Mouse (Mus musculus) forebrain, embryonic 13.5 days (tissue): Measurements from ENCODE around the gene Gm27027. TPM values are rescaled to one million over a fixed set of nuclear protein-coding genes. Genes with fewer than 3 reads are reported as not detected.

Experiments used
- ATAC-seq: fragments of 200-750 bp; cut with Nextera tagmentation; 2 replicates; pipeline ENCODE4 v1.8.0; 2017
- H3K27ac ChIP-seq: fragments of 300-500 bp; sonication (generic); 2 replicates; pipeline ENCODE4 v1.5.1; 2015; ENCODE audit warnings: inconsistent platforms, mild to moderate bottlenecking, moderate library complexity
- H3K27me3 ChIP-seq: fragments of 300-500 bp; sonication (generic); 2 replicates; pipeline ENCODE4 v1.6.1; 2015; ENCODE audit warnings: mild to moderate bottlenecking, inconsistent platforms
- H3K36me3 ChIP-seq: fragments of 300-500 bp; sonication (generic); 2 replicates; pipeline ENCODE4 v1.6.1; 2015; ENCODE audit warnings: mild to moderate bottlenecking, inconsistent platforms; ENCODE audit not compliant: poor library complexity, severe bottlenecking
- H3K4me1 ChIP-seq: fragments of 300-500 bp; sonication (generic); 2 replicates; pipeline ENCODE4 v1.6.1; 2015; ENCODE audit warnings: inconsistent platforms
- H3K4me2 ChIP-seq: fragments of 300-500 bp; sonication (generic); 2 replicates; pipeline ENCODE4 v1.6.1; 2015; ENCODE audit warnings: inconsistent platforms, mild to moderate bottlenecking, moderate library complexity
- H3K4me3 ChIP-seq: fragments of 300-500 bp; sonication (generic); 2 replicates; pipeline ENCODE4 v1.5.1; 2015; ENCODE audit warnings: mild to moderate bottlenecking, inconsistent platforms
- H3K9ac ChIP-seq: fragments of 300-500 bp; sonication (generic); 2 replicates; pipeline ENCODE4 v1.6.1; 2015; ENCODE audit warnings: mild to moderate bottlenecking, inconsistent platforms
- H3K9me3 ChIP-seq: fragments of 300-500 bp; sonication (generic); replicated peaks from 2 replicates; pipeline ENCODE4 v1.6.1; 2016; ENCODE audit warnings: inconsistent platforms
- WGBS: fragments of 180-500 bp; shearing (Covaris S2); methylation state at CpG from one replicate; pipeline ENCODE4 v1.1.7; 2015; 5-methylcytosine and 5-hydroxymethylcytosine counted together
- polyA plus RNA-seq: library from polyadenylated mRNA; unstranded; fragments of >200 nt; fragmentation: Nextera tagmentation; extraction: Ambion mirVana; gene quantifications from 2 replicates; pipeline ENCODE4 v1.2.1, GENCODE M21; 2015

Gm27027 gene
- not detected in 2 replicates for polyA plus RNA-seq

DNA sequence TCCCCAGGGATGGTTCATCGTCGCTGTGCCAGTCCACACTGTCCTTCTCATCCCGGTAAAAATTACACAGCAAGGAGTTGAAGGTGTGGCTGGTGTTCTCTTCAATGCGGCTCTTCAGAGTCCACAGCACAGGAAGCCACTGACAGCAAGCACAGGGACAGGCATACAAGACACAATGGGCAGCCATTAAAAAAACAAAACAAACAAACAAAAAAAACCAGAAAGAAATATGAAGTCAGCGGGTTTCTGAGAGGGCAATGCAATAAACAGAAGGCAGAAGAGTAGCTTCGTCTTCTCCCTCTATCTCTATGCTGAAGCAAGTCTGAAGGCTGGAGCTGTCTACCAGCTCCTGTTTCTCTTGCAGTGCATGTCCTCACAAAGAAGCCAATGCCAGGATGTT lies at the start of gene Gm27027:
Gene Gm27027 (minus strand): TSS at position 101 of the 400 bp plus-strand sequence.
- H3K27ac ChIP-seq: no peak within 1 kb of the TSS
- WGBS: 97% methylated on average over 6 of the region's 6 CpGs
- H3K4me1 ChIP-seq: peaks cover 24% of the 10 kb centered on the region
- no peak within 1 kb of the TSS for H3K4me2 ChIP-seq
- no peaks in the 10 kb centered on the region for H3K9me3 ChIP-seq
- peaks cover 68% of the 10 kb centered on the region for H3K36me3 ChIP-seq
- no peak within 1 kb of the TSS for H3K9ac ChIP-seq
- ATAC-seq: no peak
- no peaks in the 10 kb centered on the region for H3K27me3 ChIP-seq
- H3K4me3 ChIP-seq: no peak within 1 kb of the TSS

DNA sequence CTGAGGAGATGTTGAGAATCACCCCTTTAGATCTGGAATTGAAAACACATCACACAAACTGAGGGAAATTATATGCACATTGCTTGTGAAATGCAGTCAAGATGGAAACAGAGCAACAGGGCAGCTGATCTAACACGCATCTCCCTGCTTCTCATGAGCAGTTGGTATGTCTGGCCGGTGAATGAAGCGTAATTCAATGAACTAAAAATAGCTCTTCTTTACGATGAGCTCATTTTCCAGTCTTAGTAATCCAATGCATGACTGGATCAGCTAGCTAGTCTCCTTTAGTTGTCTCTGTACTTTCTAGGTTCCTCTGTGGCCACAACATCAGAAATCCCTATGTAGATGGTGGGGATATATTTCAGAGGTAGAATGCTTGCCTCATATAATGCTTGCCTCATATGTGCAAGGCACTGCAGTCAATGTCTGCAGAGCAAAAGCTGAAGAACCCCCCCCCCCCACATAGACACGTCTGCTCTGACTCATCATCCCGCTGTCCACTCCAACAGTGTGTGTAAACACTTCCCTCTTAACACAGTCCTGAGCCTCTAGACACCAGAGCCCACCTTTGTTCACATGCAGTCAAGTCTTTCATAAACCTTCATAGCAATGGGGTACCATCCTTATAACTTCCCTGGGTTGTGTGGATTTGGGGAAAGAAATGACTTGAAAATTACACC lies 49.4 kb upstream of the Gm27027 start:
- H3K4me3 ChIP-seq: no peak overlapping the region
- H3K4me1 ChIP-seq: peaks cover 55% of the 10 kb centered on the region
- H3K9ac ChIP-seq: no peak overlapping the region
- ATAC-seq: no peak
- WGBS: 63% methylated on average over 6 of the region's 6 CpGs
- H3K36me3 ChIP-seq: 0 out of 2 replicates have a peak, but pooled peaks cover 3% of the 10 kb centered on the region
- H3K27me3 ChIP-seq: no peaks in the 10 kb centered on the region
- H3K27ac ChIP-seq: peak overlapping the region; percentile 32; the same call in 1 of the 2 replicates
- no peaks in the 10 kb centered on the region for H3K9me3 ChIP-seq
- no peak overlapping the region for H3K4me2 ChIP-seq

DNA sequence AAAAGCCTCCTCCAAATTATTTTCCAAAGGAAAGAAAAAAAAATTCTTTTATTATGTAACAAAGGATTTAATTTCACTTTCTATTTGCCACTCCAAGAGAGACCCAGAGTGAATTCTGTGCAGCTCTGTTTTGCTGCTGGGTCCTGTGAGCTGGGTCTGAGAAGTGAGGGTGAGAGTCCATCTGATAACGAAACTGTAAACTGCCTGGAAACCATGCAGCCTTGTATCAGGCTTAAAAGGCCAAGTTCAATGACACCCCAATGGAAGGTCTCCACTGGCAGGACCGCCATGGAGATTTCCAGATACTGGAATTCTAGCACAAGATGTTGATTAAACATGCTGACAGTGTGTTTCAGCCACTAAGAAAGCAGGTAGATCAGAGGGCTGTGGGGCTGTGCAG lies 48.0 kb upstream of the Gm27027 start:
- Histone ChIP-seq H3K27me3 (no peaks in the 10 kb centered on the region), H3K9ac (peak overlapping the region; percentile 37; the same call in 1 of the 2 replicates), H3K4me3 (no peak overlapping the region), H3K9me3 (no peaks in the 10 kb centered on the region), H3K4me1 (peaks cover 41% of the 10 kb centered on the region), H3K27ac (peak overlapping the region; percentile 74), H3K4me2 (no peak overlapping the region), H3K36me3 (0 out of 2 replicates have a peak, but pooled peaks cover 3% of the 10 kb centered on the region)
- WGBS: 64% methylated on average over 2 of the region's 2 CpGs
- no peak for ATAC-seq

DNA sequence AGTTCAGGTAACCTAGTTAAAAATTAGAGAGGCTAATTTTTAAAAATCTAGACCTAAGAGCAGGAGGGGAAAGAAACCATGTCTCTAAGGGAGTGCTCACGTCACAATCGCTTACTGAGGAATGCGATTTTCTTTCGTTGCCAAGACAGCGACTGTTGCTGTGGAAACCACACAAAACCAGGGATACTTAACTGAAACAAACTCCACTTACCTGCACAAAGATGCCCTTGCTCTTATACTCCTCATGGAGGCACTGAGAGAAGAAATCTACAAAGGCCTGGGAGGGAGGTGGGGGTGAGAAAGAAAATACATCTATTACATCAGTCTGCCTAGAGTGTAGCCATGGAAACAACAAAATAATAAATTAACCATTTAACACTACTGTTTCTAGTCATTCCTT lies 47.5 kb upstream of the Gm27027 start:
- Histone ChIP-seq H3K4me3 (no peak overlapping the region), H3K27me3 (no peaks in the 10 kb centered on the region), H3K4me2 (no peak overlapping the region), H3K9ac (no peak overlapping the region), H3K36me3 (0 out of 2 replicates have a peak, but pooled peaks cover 3% of the 10 kb centered on the region), H3K9me3 (no peaks in the 10 kb centered on the region), H3K27ac (no peak overlapping the region), H3K4me1 (peaks cover 36% of the 10 kb centered on the region)
- ATAC-seq: peak; percentile 89
- 19% methylated on average over 5 of the region's 5 CpGs for WGBS

DNA sequence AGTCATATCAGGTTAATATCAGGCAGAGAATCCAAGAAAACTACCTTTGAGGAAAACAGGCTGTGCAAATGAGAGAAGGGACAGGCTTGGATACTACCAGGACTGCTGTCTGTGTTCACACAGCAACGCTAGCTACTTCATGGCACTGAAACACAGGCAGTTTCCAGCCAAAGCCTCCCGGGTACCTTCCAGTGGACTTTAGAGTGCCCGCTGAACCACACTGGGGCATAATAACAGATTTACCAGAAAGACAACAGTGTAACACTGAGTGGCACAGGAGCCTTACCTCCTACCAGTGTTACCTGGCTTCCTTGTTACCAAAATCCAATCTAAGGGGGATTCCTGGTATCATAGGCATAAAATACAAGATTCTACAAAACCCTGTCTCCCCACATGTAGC lies 46.3 kb upstream of the Gm27027 start:
- H3K4me2 ChIP-seq: no peak overlapping the region
- no peaks in the 10 kb centered on the region for H3K9me3 ChIP-seq
- ATAC-seq: no peak
- H3K27me3 ChIP-seq: no peaks in the 10 kb centered on the region
- no peak overlapping the region for H3K4me3 ChIP-seq
- H3K27ac ChIP-seq: no peak overlapping the region; the same call in 1 of the 2 replicates
- H3K36me3 ChIP-seq: 0 out of 2 replicates have a peak, but pooled peaks cover 3% of the 10 kb centered on the region
- 94% methylated on average over 3 of the region's 3 CpGs for WGBS
- no peak overlapping the region for H3K9ac ChIP-seq
- H3K4me1 ChIP-seq: peaks cover 29% of the 10 kb centered on the region

DNA sequence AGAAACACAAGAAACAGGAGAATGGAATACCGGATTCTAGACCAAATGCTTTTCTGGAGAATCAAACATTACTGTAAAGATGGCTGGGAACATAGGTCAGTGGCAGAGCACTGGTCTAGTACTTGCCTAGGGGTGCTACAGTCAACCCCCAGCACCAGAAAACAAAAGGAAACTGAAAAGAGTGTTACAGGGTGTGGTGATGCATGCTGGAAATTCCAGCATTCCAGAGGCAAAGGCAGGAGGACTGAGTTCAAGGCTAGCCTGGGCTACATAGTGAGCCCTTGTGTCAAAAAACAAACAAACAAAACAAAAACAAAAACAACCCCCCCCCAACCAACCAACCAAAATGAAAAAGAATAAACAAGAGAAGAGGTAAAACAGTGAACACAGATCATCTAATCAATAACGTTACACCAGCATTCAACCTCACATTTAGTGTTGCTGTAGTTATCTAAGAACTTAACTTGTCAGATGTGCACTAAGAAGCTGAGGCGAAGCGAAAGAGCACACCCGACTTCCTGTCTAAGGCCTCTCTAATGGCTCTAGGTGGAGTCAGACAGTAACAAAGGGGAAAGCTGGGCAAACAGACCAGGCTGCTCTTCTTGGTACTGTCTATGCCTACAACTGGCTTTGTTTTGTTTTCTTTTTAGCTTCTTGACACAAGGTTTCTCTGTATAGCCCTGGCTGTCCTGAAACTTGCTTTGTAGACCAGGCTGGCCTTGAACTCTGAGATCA lies 44.4 kb upstream of the Gm27027 start:
- no peak overlapping the region for H3K4me2 ChIP-seq
- H3K9ac ChIP-seq: no peak overlapping the region
- no peaks in the 10 kb centered on the region for H3K9me3 ChIP-seq
- H3K27ac ChIP-seq: no peak overlapping the region; the same call in 1 of the 2 replicates
- H3K27me3 ChIP-seq: no peaks in the 10 kb centered on the region
- no peak overlapping the region for H3K4me3 ChIP-seq
- H3K4me1 ChIP-seq: peaks cover 23% of the 10 kb centered on the region
- WGBS: 91% methylated on average over 5 of the region's 5 CpGs
- 0 out of 2 replicates have a peak, but pooled peaks cover 3% of the 10 kb centered on the region for H3K36me3 ChIP-seq
- no peak for ATAC-seq

DNA sequence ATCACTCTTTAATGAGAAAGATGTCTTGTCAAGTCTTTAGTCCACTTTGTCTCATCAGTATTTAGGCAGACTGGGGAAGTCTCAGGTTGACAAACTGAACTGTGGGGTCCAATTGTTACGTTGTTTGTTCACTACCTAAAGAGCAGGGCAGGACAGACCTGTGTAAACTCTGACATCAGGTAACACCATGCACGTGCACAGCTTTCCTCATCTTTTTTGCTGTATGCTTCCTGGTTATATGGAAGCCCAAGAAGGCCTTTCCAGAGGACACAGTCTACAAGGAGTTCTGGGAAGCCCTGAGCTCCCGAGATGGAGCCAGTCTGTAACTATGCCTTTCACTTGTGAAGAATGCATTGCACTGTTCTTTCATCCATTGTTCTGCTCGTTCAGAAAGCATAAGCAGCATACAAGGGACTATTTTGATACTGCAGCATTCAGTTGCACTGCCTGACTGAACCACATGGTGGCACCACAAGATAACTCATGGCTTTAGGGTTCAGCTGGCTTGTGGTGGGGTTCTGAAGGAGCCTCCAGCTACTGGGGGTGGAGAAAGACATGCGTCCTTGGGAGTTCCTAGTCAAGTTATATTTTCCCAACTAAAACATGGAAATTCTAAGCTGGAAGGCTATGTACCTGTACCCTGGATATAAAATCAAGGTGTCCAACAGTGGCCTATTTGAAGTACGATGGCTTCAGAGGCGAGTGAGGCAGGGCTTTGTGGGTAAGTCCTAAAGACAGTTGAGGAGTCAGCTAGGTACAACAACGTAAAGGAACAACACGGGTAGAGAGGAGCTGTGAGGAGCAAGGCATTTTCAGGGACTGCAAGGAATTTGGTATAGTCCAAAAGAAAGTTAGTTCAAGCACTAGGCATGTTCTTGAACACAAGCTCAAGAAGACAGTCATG lies 39.5 kb upstream of the Gm27027 start:
- Histone ChIP-seq H3K4me3 (no peak overlapping the region), H3K4me2 (no peak overlapping the region), H3K27me3 (no peaks in the 10 kb centered on the region), H3K27ac (no peak overlapping the region), H3K36me3 (peaks cover 24% of the 10 kb centered on the region), H3K4me1 (no peaks in the 10 kb centered on the region), H3K9ac (no peak overlapping the region), H3K9me3 (no peaks in the 10 kb centered on the region)
- ATAC-seq: peak; percentile 92
- WGBS: 60% methylated on average over 9 of the region's 9 CpGs

DNA sequence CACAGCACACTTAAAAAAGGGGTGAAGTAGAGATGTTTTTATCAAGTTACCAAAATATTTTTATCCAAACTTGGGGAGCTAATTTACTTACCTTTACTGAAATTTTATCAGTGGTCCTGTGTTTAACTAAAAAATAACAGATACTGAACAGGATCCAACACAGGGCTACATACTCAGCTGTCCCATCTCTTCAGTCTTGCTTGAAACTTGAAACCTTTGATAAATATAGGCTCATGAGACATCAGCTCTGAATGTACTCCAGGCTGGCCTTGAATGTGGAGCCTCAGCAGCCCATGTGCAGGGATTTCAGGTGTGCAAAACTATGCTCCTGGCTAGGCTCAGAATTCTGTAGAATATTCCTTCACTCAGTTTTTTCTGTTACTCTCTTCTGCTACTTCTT lies 34.4 kb upstream of the Gm27027 start:
- H3K4me2 ChIP-seq: no peak overlapping the region
- H3K27me3 ChIP-seq: no peaks in the 10 kb centered on the region
- no peaks in the 10 kb centered on the region for H3K9me3 ChIP-seq
- no peak overlapping the region for H3K27ac ChIP-seq
- no peak for ATAC-seq
- no peaks in the 10 kb centered on the region for H3K4me1 ChIP-seq
- H3K36me3 ChIP-seq: peaks cover 25% of the 10 kb centered on the region
- H3K4me3 ChIP-seq: no peak overlapping the region
- no peak overlapping the region for H3K9ac ChIP-seq

DNA sequence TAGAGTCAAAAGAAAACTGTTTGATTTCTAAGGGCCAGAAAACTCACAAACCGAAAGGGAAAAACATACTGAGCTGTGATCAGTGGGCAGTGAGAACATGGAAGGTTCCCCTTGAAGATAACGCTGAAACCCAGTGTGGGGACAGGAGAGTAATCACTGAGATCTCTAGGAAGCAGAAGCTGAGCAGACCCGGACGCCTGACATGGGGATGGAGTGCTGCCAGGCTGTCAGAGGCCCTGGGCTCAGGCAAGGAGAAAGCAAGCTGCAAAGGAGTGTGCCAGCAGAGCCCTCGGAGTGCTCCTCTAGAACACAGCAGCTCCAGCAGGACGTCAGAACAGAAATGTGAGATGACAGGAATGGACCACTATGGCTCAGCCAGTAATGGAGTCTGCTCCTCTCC lies 28.5 kb upstream of the Gm27027 start:
- no peak for ATAC-seq
- H3K4me3 ChIP-seq: no peak overlapping the region
- H3K9me3 ChIP-seq: no peaks in the 10 kb centered on the region
- 60% methylated on average over 6 of the region's 6 CpGs for WGBS
- no peaks in the 10 kb centered on the region for H3K36me3 ChIP-seq
- no peak overlapping the region for H3K4me2 ChIP-seq
- no peak overlapping the region for H3K27ac ChIP-seq
- no peaks in the 10 kb centered on the region for H3K4me1 ChIP-seq
- H3K27me3 ChIP-seq: no peaks in the 10 kb centered on the region
- H3K9ac ChIP-seq: no peak overlapping the region

DNA sequence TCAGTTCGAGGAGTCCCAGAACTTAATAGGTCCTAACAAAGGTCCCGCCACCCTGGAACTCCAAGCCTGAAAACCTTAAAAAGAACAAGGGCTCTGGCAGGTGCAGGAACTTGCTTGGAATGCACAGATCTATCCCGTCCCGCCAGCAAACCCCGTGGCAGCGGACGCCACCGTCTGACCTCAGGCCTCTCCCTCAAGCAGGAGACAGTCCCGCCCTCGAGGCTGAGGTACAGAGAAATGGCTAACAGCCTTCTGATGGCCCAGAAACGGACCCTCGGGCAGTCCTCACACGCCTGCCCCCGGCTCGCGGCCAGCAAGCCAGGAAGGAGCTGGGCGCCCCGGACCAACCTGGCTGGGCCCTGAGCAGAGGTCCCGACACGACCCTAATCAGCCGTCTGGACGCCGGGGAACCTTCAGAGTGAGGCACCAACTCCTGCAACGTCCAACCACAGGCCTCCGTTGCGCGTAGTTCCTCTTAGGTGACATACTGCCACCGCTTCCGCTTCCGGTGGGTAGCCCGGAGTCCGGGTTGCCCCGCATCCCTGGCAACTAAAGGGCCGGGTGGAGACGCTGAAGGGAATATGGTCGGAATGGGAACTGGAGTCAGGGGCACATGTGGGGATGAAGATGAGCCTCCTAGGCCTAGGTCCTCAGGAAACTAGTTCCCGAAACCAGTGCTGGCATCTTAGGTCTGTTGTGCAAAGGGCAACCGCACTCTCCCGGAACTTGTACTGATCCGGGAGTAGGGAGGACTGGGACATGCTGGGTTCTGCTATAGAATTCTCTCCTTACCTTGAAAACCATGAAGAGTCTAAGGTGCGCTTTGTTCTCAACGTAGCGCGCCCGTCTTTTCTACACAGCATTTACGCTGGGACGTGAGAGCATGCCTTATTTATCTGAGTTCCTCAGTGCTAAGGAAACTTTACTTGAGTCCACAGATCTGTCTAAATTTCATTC lies 14.5 kb upstream of the Gm27027 start, which contains the start of gene Alkbh3:
Gene Alkbh3 (minus strand): TSS at position 473 of the 957 bp plus-strand sequence.
- H3K27ac ChIP-seq: no peak within 1 kb of the TSS

DNA sequence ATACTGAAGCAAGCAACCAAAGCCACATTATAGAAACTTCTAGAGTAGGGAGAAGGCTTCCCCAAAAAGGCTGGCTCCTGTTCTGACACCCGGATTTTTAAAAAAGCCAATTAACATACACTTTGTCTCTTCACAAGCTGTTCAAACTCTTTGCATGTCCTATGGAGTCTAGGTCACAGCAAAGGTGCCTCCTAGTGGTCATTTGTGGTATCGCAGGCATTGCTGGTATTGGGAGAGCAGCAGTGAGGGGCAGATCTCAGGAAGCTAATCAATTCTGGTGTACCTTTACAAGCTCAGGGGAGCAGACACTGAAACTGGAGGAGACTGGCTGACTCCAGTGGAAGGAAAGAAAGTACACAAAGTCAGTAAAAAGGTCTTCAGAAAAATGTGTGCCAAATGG lies 6.2 kb upstream of the Gm27027 start:
- H3K4me1 ChIP-seq: peaks cover 4% of the 10 kb centered on the region; the same call in 1 of the 2 replicates
- H3K27me3 ChIP-seq: no peaks in the 10 kb centered on the region
- no peak overlapping the region for H3K9ac ChIP-seq
- H3K4me3 ChIP-seq: no peak overlapping the region
- H3K36me3 ChIP-seq: peaks cover 82% of the 10 kb centered on the region
- peak; percentile 94 for ATAC-seq
- H3K4me2 ChIP-seq: no peak overlapping the region
- H3K9me3 ChIP-seq: no peaks in the 10 kb centered on the region
- 3% methylated on average over 2 of the region's 2 CpGs for WGBS
- H3K27ac ChIP-seq: peak overlapping the region; percentile 6; the same call in 1 of the 2 replicates

More for the DNA sequence above, 14.5 kb upstream of the Gm27027 start, which contains the start of gene Alkbh3:
- no peaks in the 10 kb centered on the region for H3K9me3 ChIP-seq
- H3K4me1 ChIP-seq: peaks cover 17% of the 10 kb centered on the region
- peak within 1 kb of the TSS; percentile 91 for H3K9ac ChIP-seq
- ATAC-seq: peak; percentile 100
- H3K36me3 ChIP-seq: peaks cover 26% of the 10 kb centered on the region
- H3K27me3 ChIP-seq: no peaks in the 10 kb centered on the region
- WGBS: 4% methylated on average over 47 of the region's 47 CpGs
- H3K4me3 ChIP-seq: peak within 1 kb of the TSS; percentile 90
- H3K4me2 ChIP-seq: peak within 1 kb of the TSS; percentile 91
